Mouse (Mus musculus) embryonic facial prominence, embryonic 13.5 days (tissue): ENCODE measurements at regions not wholly inside any gene's neighbourhood (a gene's known extent, or its start where the extent isn't known, plus 50 kb on each side); places are given as distances from the start of the nearest gene placed in this dataset.

ENCODE experiments used
- ATAC-seq: fragments of 200-750 bp; cut with Nextera tagmentation; 2 replicates; pipeline ENCODE4 v1.8.0; 2017; ENCODE audit warnings: low read depth; ENCODE audit not compliant: insufficient number of reproducible peaks, insufficient read depth, low FRiP score, low TSS enrichment
- H3K27ac ChIP-seq: fragments of 300-500 bp; sonication (generic); 2 replicates; pipeline ENCODE4 v1.5.1; 2015; ENCODE audit warnings: moderate library complexity, mild to moderate bottlenecking, inconsistent platforms
- H3K27me3 ChIP-seq: fragments of 300-500 bp; sonication (generic); 2 replicates; pipeline ENCODE4 v1.6.1; 2015; ENCODE audit warnings: mild to moderate bottlenecking, inconsistent platforms
- H3K36me3 ChIP-seq: fragments of 300-500 bp; sonication (generic); 2 replicates; pipeline ENCODE4 v1.6.1; 2015; ENCODE audit warnings: mild to moderate bottlenecking, inconsistent platforms
- H3K4me1 ChIP-seq: fragments of 300-500 bp; sonication (generic); 2 replicates; pipeline ENCODE4 v1.6.1; 2015; ENCODE audit warnings: inconsistent platforms
- H3K4me2 ChIP-seq: fragments of 300-500 bp; sonication (generic); 2 replicates; pipeline ENCODE4 v1.6.1; 2015; ENCODE audit warnings: moderate library complexity, mild to moderate bottlenecking, inconsistent platforms
- H3K4me3 ChIP-seq: fragments of 300-500 bp; sonication (generic); 2 replicates; pipeline ENCODE4 v1.5.1; 2015; ENCODE audit warnings: mild to moderate bottlenecking, inconsistent platforms
- H3K9ac ChIP-seq: fragments of 300-500 bp; sonication (generic); 2 replicates; pipeline ENCODE4 v1.6.1; 2015; ENCODE audit warnings: mild to moderate bottlenecking, inconsistent platforms
- H3K9me3 ChIP-seq: fragments of 300-500 bp; sonication (generic); 2 replicates; pipeline ENCODE4 v1.6.1; 2016; ENCODE audit warnings: inconsistent platforms
- WGBS: fragments of 180-500 bp; shearing (Covaris S2); methylation state at CpG from one replicate; pipeline ENCODE4 v1.1.7; 2015; ENCODE audit warnings: mixed read lengths; 5-methylcytosine and 5-hydroxymethylcytosine counted together

DNA sequence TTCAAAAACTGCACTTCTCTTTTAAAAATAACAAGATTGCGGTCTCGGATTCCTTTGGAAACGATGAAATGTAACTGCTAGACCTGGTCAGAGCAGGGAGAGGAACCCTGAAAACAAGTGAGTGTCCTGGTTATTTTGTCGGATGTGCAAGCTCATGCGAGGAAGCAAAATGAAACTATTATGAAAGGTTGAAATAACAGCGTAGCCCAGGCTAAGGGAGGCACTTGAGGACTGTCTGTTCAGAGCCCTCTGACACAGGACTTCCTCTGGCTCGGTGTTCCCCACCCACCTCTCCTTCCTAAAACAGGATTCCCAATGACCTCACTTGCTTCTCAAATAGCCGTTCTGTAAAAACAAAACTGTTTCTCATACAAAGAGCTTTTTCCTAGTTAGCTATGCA is 51.3 kb upstream of the S1pr1 start:
- ATAC-seq, result no peak
- Histone ChIP-seq H3K27ac (no peak overlapping the region), H3K9me3 (no peaks in the 10 kb centered on the region), H3K27me3 (no peaks in the 10 kb centered on the region), H3K4me1 (no peaks in the 10 kb centered on the region), H3K4me3 (no peak overlapping the region), H3K9ac (no peak overlapping the region), H3K4me2 (no peak overlapping the region), H3K36me3 (no peaks in the 10 kb centered on the region)
- 67% methylated on average over 8 of the region's 8 CpGs for WGBS

DNA sequence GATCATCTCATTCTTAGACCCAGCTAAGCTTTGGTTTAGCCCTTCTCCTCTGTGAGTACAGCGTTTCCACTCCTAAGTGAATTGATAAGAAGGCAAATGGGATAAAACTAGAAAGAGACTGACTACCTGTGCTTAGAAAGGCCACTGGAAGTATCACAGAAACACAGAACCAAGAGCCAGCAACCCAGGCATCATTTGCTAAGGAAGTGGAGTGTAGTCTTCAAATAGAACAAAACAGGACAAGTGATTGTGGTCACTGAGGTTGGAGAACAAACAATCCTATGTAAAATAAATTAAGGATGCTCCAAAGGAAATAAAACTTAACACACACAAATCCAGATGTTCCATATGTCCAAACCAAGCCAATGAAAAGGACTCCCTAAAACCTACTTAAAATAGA is 53.4 kb upstream of the S1pr1 start:
- Histone ChIP-seq H3K4me2 (no peak overlapping the region), H3K27ac (no peak overlapping the region), H3K9ac (no peak overlapping the region), H3K9me3 (no peaks in the 10 kb centered on the region), H3K4me3 (no peak overlapping the region), H3K36me3 (no peaks in the 10 kb centered on the region), H3K27me3 (no peaks in the 10 kb centered on the region), H3K4me1 (no peaks in the 10 kb centered on the region)
- ATAC-seq, result no peak
- WGBS, result 89% methylated on average over 1 of the region's 1 CpGs

DNA sequence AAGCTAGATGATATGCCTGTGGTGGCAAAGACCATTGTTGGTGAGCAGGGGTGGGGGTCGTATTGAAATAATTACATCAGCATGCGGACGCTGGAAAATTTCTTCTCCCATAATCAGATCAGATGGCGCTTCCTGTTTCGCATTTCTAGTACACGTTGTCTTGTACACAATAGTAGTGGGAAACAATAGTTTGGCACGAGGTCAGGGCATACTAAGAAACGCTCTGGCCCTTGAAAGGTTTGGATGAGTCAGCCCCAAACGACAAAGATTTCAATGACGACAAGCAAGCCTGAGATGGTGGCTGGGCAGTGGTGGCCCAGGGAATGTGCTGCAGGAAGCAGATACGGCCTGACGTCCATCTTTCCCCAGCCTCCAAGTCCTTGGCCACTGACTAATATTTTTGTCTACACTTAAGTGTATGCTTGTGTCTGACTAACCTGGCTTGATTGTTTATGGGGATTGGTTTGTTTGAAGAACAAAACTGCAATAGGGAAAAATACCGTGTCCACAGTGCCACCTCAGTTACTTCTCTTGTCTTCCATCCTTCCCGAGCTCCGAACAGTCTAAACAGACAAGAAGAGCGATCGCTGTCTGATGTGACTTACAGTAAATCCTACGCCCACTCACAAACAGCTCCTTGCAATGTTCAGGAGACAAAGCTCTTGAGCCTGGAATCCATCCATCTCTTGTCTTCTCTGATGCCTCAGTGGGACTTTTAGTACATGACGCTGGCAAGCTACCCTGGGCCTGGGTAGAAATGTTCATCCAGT is 54.1 kb upstream of the S1pr1 start:
- Histone ChIP-seq H3K36me3 (no peaks in the 10 kb centered on the region), H3K4me2 (no peak overlapping the region), H3K27ac (no peak overlapping the region), H3K9ac (no peak overlapping the region), H3K4me3 (no peak overlapping the region), H3K4me1 (no peaks in the 10 kb centered on the region), H3K9me3 (no peaks in the 10 kb centered on the region), H3K27me3 (no peaks in the 10 kb centered on the region)
- WGBS, result 63% methylated on average over 19 of the region's 19 CpGs
- no peak for ATAC-seq

DNA sequence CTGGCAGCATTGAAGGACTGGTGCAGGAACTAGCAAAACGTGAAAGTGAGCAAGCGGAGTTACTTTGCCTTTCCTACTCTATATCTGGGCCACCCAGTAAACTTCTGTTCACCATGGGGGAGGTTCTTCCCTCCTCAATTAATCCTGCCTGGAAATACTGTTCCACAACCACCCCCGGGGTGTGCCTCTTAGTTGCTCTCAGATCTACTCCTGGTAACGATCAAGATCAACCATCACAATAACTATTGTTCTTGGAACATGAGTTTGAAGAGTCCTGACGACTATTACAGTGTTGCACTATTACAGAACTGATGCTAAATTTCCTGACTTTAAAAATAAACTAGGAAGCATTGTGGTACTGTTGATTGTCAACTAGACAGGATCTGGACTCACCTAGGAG is 57.8 kb upstream of the S1pr1 start:
- no peaks in the 10 kb centered on the region for H3K27me3 ChIP-seq
- H3K27ac ChIP-seq, result no peak overlapping the region
- no peak for ATAC-seq
- no peak overlapping the region for H3K4me3 ChIP-seq
- no peaks in the 10 kb centered on the region for H3K4me1 ChIP-seq
- H3K36me3 ChIP-seq, result no peaks in the 10 kb centered on the region
- H3K9me3 ChIP-seq, result no peaks in the 10 kb centered on the region
- 76% methylated on average over 5 of the region's 5 CpGs for WGBS
- H3K9ac ChIP-seq, result no peak overlapping the region
- H3K4me2 ChIP-seq, result no peak overlapping the region

DNA sequence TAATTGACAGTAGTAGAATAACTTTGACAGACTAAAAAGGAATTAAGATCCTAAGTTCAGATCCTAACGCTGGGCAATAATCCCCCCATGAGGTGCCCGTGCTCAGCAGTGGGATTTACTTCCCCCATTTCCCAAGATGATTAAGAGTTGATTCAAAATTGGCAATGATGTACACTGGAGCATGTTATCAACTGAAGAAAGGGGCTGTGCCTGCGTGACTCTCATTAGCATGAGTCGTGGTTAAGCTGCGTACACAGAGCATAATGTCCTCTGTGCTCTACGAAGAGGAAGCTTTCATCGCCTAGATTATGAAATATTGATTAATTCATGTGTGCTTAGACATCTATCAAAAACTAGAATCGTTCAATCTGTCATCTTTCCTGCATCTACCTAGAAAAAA is 59.4 kb upstream of the S1pr1 start:
- no peaks in the 10 kb centered on the region for H3K9me3 ChIP-seq
- H3K27me3 ChIP-seq, result peaks cover 3% of the 10 kb centered on the region; the same call in 1 of the 2 replicates
- H3K4me3 ChIP-seq, result no peak overlapping the region
- no peaks in the 10 kb centered on the region for H3K4me1 ChIP-seq
- no peak overlapping the region for H3K27ac ChIP-seq
- whole genome bisulfite sequencing, result 80% methylated on average over 8 of the region's 8 CpGs
- no peaks in the 10 kb centered on the region for H3K36me3 ChIP-seq
- H3K9ac ChIP-seq, result no peak overlapping the region
- H3K4me2 ChIP-seq, result no peak overlapping the region
- ATAC-seq, result no peak

DNA sequence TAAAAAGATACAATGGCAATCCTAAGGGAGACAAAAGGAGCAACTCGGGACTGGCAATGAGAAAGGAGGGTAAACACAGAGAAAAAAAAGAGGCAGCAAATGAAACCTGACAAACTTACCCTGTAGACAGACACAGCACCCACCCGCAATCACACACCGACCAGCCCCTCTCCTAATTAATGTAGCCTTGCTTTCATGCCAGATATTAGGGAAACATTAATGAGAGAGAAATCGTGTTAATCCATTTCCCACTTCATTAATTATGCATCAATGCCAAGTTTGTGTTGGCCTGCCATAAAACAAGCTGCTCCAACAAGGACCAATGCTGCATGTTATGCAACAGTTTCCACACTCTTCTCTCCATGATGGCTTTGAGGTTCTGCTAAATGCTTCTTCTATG is 59.9 kb upstream of the S1pr1 start:
- H3K4me2 ChIP-seq, result no peak overlapping the region
- 80% methylated on average over 4 of the region's 4 CpGs for WGBS
- ATAC-seq, result no peak
- no peak overlapping the region for H3K9ac ChIP-seq
- no peak overlapping the region for H3K27ac ChIP-seq
- no peaks in the 10 kb centered on the region for H3K4me1 ChIP-seq
- no peaks in the 10 kb centered on the region for H3K36me3 ChIP-seq
- H3K27me3 ChIP-seq, result peaks cover 3% of the 10 kb centered on the region; the same call in 1 of the 2 replicates
- no peaks in the 10 kb centered on the region for H3K9me3 ChIP-seq
- no peak overlapping the region for H3K4me3 ChIP-seq

DNA sequence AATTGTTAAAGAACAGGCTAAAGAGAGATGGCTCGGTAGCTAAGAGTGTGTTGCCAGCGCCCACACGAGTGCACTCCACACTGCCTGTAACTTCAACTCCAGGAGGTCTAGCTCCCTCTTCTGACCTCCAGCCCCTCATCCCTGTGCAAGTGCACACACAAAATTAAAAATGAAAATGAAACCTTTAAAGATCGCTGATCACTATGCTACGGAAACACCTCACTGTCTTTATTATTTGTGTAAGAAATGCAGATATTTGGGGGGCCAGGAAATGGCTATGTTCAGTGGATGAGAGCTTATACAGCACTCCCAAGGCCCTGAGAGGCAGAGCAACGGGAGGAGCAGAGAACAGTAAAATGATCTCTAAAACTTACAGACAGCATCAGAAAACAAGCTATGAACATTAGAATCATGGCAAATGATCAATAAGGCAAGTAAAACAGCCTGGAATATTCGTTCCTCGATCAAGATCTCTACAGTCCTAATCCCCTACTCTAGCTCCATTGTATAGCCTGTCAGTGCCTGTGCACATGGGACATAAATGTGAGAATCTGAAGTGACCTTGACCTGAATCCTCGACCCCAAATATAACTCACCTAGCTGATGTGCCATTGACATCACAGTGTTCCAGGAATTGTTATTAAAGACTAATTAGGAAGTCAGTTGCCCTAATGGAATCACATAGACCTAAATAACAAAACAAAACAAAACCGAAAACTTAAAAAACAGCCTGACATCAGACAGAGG is 64.4 kb upstream of the S1pr1 start:
- no peak for ATAC-seq
- H3K36me3 ChIP-seq, result no peaks in the 10 kb centered on the region
- H3K4me3 ChIP-seq, result no peak overlapping the region
- no peak overlapping the region for H3K9ac ChIP-seq
- H3K27me3 ChIP-seq, result peaks cover 3% of the 10 kb centered on the region; the same call in 1 of the 2 replicates
- H3K4me1 ChIP-seq, result no peaks in the 10 kb centered on the region
- WGBS, result 85% methylated on average over 10 of the region's 10 CpGs
- no peaks in the 10 kb centered on the region for H3K9me3 ChIP-seq
- no peak overlapping the region for H3K27ac ChIP-seq
- no peak overlapping the region for H3K4me2 ChIP-seq

DNA sequence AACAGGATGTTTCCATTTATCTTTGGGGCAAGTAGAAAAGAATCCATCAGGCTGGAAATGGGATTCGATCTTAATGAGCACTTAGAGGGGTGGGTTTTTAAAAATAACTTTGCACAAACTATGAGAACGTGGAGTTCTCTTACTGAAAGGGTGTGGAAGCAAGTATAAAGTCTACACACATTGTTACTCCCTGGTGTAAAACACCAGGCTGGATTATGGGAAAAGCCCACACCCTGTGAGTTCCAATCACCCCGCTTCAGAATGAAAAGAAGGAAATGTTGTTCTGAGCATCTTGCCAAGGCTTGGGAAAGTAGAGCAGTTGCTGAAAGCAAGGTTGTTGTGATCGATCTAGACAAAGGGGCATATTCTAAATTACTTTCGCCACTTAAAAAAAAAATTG is 65.0 kb upstream of the S1pr1 start:
- Histone ChIP-seq H3K9ac (no peak overlapping the region), H3K36me3 (no peaks in the 10 kb centered on the region), H3K27ac (no peak overlapping the region), H3K4me3 (no peak overlapping the region), H3K27me3 (peaks cover 5% of the 10 kb centered on the region; the same call in 1 of the 2 replicates), H3K9me3 (no peaks in the 10 kb centered on the region), H3K4me1 (no peaks in the 10 kb centered on the region), H3K4me2 (no peak overlapping the region)
- 80% methylated on average over 5 of the region's 5 CpGs for WGBS
- no peak for ATAC-seq

DNA sequence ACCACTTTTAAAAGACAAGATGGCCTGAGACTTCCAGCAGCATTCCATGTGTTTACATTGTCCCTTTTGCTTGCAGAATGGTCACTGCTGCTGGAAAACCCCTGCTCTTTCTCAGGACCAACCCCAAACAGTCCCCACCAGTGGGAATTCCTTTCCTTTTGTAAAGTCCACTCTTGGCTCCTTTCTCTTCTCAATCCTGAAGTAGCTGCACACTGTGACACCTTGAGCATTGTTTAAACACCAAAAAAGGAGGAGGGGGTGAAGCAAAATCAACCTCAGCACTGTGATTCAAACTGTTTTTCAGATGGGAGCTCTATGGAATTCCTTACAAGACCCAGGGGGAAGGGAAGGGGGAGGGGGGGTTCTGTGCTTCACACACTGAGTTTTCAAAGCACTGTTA is 67.9 kb upstream of the S1pr1 start:
- Histone ChIP-seq H3K4me1 (peaks cover 7% of the 10 kb centered on the region; the same call in 1 of the 2 replicates), H3K9ac (no peak overlapping the region), H3K27me3 (peaks cover 8% of the 10 kb centered on the region; the same call in 1 of the 2 replicates), H3K36me3 (no peaks in the 10 kb centered on the region), H3K4me3 (no peak overlapping the region), H3K9me3 (no peaks in the 10 kb centered on the region), H3K27ac (no peak overlapping the region), H3K4me2 (no peak overlapping the region)
- no peak for ATAC-seq

DNA sequence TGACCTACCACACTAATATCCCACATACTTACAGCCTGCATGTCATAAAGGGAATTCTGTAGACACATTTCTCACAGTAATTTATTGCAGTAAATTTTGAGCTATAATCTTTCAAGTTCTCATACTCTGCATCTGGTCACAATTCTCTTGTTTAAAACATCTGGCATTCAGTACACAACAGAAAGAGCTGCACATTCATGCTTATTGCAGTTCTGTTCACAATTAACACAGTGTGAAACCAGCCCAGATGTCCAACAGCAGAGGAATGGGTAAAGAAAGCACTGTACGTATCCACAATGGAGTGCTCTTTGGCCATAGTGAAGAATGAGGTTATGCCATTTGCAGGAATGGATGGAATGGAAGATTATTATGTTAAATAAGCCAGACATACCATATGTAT is 72.5 kb upstream of the S1pr1 start:
- ATAC-seq, result peak; percentile 59; the same call in 1 of the 2 replicates
- Histone ChIP-seq H3K4me1 (peaks cover 12% of the 10 kb centered on the region; the same call in 1 of the 2 replicates), H3K9ac (no peak overlapping the region), H3K27me3 (peaks cover 23% of the 10 kb centered on the region), H3K36me3 (no peaks in the 10 kb centered on the region), H3K4me3 (no peak overlapping the region), H3K4me2 (no peak overlapping the region), H3K9me3 (no peaks in the 10 kb centered on the region), H3K27ac (no peak overlapping the region)
- WGBS, result 28% methylated on average over 1 of the region's 1 CpGs

DNA sequence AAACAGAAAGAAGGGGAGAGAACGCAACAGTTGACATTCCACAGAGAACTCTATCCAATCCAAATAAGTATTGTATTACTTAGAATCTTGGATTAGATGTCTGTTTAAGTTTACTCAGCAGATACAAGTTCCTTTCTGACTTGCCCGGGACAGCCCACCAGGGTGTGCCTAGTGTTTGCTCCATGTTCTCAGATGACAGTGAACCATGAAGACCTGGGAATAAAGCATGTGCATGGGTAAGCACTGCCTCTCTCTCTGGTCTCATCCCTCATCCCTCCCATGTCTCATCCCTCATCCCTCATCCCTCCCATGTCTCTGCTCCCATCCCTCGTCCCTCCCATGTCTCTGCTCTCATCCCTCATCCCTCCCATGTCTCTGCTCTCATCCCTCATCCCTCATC is 73.7 kb upstream of the S1pr1 start:
- peaks cover 23% of the 10 kb centered on the region for H3K27me3 ChIP-seq
- no peak overlapping the region for H3K4me3 ChIP-seq
- peaks cover 17% of the 10 kb centered on the region; the same call in 1 of the 2 replicates for H3K4me1 ChIP-seq
- no peak overlapping the region for H3K4me2 ChIP-seq
- H3K27ac ChIP-seq, result no peak overlapping the region
- no peak overlapping the region for H3K9ac ChIP-seq
- H3K36me3 ChIP-seq, result no peaks in the 10 kb centered on the region
- ATAC-seq, result no peak
- H3K9me3 ChIP-seq, result no peaks in the 10 kb centered on the region
- 49% methylated on average over 3 of the region's 3 CpGs for WGBS

DNA sequence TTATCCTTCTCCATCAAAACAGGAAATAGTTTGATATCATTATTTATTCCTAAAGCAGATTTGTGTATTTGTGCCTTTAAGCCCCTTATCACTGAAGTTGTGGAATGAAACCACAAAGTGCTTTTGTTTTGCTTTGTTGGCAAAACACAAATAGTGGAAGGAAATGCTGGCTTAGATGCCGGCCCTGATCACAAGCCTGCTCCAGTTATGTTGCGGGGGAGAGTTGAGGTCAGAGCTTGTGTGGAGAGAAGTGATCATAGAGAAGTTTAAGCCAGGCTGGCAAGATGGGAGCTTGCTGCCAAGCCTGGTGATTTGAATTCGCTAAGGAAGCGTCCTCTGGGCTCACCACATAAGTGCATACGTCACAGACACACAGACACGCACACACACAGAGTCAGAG is 74.2 kb upstream of the S1pr1 start:
- Histone ChIP-seq H3K27me3 (peaks cover 23% of the 10 kb centered on the region), H3K9ac (no peak overlapping the region), H3K4me2 (no peak overlapping the region), H3K4me1 (peaks cover 21% of the 10 kb centered on the region; the same call in 1 of the 2 replicates), H3K9me3 (no peaks in the 10 kb centered on the region), H3K4me3 (no peak overlapping the region), H3K36me3 (no peaks in the 10 kb centered on the region), H3K27ac (no peak overlapping the region)
- 62% methylated on average over 6 of the region's 6 CpGs for WGBS
- no peak for ATAC-seq
